Mouse (Mus musculus) forelimb bud, embryonic 11.5 days (tissue): ENCODE measurements around the gene 1700025G04Rik.

ENCODE experiments used
- DNase-seq: peaks from one replicate; pipeline ENCODE4 v3.0.0-alpha.2; 2012; ENCODE audit warnings: low read depth, low spot score

1700025G04Rik gene

DNA sequence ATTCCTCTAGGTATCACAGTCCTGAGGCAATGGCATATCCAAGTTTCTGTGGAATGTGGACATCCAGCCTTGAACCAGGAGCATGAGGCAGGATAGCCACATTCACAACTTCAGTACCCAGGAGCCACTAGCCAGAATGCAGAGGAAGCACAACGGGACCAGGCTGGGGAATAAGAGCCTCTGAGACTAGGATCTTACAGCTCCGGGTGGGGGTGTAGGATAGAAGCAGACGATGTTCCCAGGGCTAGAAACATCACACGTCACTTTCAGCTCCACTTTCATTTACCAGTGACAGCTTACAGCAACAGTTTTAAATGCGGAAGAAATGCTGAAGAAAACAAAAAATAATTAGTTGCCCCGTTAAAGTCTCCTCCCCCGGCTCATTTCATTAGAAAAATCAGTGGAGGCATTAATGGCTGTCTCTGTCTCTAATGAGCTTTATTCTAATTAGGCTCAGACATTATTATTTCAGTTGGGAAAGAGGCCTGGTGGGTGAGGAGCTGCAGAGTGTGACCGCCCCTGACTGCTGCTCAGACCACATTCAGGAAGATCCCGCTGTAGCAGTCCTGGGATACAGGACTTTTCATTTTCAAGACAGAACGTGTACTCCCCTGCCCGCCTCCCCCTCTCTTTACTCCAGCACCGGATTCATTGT lies 189.1 kb downstream of the 1700025G04Rik start:
- no peak for DNase-seq

- no peak for DNase-seq
Observed at GRCm38 (mm10) chr1:151899964-151900363, 190.0 kb downstream of the 1700025G04Rik start.

GRCm38 (mm10) chr1:151895406-151895805 lies 194.5 kb downstream of the 1700025G04Rik start:
- DNase-seq, result no peak

- DNase-seq, result no peak
Observed at GRCm38 (mm10) chr1:151893976-151894375, 195.9 kb downstream of the 1700025G04Rik start.

DNA sequence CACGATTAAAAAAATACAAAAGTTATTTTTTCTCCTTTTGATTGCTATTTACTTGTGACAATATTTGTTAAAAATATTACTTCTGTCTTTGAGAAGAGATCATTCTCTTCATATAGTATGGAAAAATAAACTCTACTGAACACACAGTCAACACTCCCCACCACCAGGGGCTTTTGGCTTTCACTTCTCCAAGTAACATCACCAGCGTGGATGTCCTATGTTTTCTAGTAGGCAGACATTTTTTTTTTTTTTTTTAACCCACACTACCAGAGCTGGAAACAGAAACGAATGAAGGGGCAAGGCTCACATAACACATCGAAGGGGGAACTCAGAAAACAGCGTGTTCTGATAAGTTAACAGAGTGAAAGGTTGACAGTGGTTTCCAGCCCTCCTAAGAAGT lies 197.9 kb downstream of the 1700025G04Rik start:
- no peak for DNase-seq

DNA sequence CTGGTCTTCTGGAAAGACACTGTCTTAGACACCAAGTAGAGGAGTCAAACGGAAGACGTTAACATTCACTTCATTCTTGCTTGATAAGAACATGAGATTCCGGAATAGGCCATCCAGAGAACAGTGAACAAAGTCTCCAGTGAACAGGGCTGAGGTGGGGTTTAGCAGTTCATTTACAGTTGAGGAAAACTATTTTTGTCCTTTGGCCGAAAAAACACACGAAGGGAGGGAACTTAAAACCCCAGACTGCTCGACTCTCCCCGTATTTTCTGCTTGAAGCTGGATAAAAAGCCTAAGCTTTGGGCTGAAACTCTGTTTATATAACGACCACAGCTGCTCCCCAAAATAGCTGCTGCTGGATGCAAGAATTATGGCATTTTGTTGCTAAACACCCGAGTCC lies 198.7 kb downstream of the 1700025G04Rik start:
- DNase-seq, result no peak

- peak; percentile 12 for DNase-seq
Observed at GRCm38 (mm10) chr1:151890041-151890621, 199.8 kb downstream of the 1700025G04Rik start.

GRCm38 (mm10) chr1:151887631-151888030 lies 202.3 kb downstream of the 1700025G04Rik start:
- DNase-seq, result no peak

- DNase-seq, result no peak
Observed at GRCm38 (mm10) chr1:151887126-151887525, 202.8 kb downstream of the 1700025G04Rik start.

DNA sequence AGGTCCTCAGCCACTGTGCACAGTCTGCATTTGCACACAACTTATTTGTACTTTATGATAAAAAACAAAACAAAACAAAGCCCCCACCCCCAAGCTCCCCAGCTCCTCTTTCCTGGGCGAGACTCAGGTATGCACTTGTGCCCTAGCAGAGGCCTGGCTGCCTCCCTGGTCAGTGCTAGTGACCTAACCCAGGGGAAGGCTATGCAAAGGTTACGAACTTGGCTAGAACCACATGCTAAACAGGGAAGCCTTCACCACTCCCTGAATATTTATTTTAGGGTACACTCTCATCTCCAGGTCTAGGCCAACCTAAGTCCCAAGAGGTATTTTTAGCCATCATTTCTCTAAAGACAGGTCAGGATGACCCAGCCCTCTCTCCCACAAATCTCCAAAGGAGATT lies 203.8 kb downstream of the 1700025G04Rik start:
- DNase-seq, result no peak

GRCm38 (mm10) chr1:151881253-151881652 lies 208.7 kb downstream of the 1700025G04Rik start:
- no peak for DNase-seq

GRCm38 (mm10) chr1:151880731-151881130 lies 209.2 kb downstream of the 1700025G04Rik start:
- no peak for DNase-seq

- no peak for DNase-seq
Observed at GRCm38 (mm10) chr1:151879966-151880365, 210.0 kb downstream of the 1700025G04Rik start.

GRCm38 (mm10) chr1:151879308-151879850 lies 210.5 kb downstream of the 1700025G04Rik start:
- no peak for DNase-seq

DNA sequence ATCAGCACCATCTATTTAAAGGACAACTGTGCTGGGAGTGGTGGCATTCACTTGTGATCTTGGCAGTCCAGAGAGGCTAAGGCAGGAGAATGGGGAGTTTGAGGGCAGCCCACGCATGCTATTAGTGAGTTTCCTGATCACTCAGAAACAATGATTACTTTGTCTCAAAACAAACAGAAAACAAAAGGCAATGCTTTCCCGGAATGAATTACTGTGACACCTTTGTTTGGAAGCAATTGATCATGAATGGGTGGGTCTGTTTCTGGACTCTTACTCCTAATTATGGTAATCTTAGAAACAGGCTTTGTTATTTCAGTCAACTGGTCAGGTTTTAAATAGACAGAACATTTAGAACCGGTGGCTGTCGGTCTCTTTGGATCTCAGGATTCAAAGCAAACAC lies 211.5 kb downstream of the 1700025G04Rik start:
- DNase-seq, result no peak

DNA sequence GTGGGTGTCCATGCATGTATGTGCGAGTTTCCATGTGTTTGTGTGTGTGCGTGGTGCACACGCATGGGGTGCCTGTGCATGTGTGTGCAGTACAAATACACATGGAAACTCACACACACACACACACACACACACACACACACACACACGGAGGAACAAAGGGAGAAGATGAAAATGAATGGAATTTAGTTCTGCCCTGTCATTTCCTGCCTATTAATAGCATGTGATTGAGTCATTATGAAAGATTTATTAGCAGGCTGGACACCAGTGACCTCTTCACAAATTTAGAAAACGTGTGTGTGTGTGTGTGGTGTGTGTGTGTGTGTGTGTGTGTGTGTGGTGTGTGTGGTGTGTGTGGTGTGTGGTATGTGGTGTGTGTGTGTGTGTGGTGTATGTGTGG lies 217.0 kb downstream of the 1700025G04Rik start:
- no peak for DNase-seq

DNA sequence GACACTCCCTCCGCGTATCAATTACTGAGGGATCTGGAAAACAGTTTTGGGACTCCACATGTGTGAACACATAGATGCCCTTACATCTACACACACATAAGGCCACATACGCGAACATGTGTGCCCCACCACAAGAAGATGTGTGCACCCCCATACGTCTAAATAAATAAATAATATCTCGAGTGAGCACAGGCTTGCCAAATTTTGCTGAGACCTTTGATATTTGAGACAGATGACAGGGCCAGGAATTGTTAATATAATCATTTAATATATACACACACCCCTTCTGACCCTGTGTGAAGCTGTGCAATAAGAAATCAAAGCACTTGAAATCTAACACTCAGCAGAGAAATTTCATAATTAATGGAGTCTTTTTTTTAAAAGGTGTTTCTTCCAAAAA lies 225.6 kb downstream of the 1700025G04Rik start:
- no peak for DNase-seq

DNA sequence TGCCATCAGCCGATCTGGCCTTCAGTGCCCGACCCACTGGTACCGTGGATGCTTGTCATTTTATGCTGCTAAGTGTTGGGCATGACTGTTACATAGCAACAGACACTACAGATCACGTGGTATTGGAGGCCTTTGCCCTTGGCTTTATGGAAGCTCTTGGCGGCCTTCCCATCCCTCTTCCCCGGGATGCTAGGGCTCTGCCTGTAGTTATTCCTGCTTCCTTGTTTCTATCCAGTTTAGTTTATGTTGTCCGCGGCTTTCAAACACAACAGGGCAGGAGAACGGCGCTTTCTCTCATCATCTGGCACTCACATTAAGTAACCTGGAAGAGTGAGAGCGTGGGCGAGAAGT lies 226.2 kb downstream of the 1700025G04Rik start:
- no peak for DNase-seq

GRCm38 (mm10) chr1:151863135-151863796 lies 226.7 kb downstream of the 1700025G04Rik start:
- peak; percentile 27 for DNase-seq

- no peak for DNase-seq
Observed at GRCm38 (mm10) chr1:151862109-151862508, 227.8 kb downstream of the 1700025G04Rik start.

- no peak for DNase-seq
Observed at GRCm38 (mm10) chr1:151861334-151861995, 228.5 kb downstream of the 1700025G04Rik start.

- DNase-seq, result no peak
Observed at GRCm38 (mm10) chr1:151858474-151858873, 231.5 kb downstream of the 1700025G04Rik start.
